Mouse (Mus musculus) left cerebral cortex, adult 8-10 months (tissue): ENCODE data around the gene Dcun1d1. TPM values are rescaled to one million over a fixed set of nuclear protein-coding genes. Genes with fewer than 3 reads are reported as not detected.

Experiments used
- DNase-seq, 2 experiments: peaks; one replicate each; pipeline ENCODE4 v3.0.0; 2022; ENCODE audit warnings: low spot score in 2 of 2
- total RNA-seq, 4 experiments: library from RNA; stranded (reverse); gene quantifications; 2 replicates each; pipeline ENCODE4 v1.2.4; 2022

The Dcun1d1 gene
- total RNA-seq, 4 experiments from 2014 or later = 67.1 to 84.1 (median 77.7) TPM

DNA sequence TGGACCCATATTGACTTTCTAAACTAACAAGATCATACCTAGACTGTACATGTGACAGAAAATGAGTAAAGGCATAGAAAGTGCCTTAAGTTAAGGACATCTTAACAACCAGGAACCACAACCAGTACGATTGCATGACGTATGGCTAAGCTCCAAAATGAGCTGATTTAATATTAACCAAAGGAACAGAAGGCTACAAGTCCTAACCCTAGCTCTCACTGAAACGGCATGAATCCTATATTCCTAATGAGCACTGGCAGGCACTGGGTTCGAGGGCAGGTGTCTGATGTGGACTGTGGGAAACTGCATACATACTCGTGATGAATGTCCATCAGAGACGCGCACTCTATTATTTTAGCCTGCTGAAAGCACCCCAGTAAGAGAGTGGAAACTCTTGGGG, 5.9 kb downstream of the Dcun1d1 start:
- DNase-seq = no peak

DNA sequence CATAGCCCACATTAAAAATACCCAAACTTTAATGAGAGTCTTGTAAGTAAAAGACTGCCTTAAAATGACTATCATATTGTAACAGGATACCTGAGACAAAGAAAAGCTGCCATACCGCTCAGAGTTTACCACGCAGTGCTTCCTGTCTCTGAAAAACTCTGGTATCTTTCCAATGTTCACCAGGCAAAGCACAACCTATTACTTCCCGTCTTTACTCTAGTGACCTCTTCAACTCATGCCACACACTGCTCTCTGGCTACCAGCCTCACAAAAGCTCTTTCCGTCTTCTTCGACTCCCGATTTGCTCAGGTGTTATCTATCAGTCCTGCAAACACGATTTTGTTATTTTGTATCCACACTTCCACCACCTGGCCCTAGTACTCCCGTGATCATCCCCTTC, 7.4 kb downstream of the Dcun1d1 start:
- no peak for DNase-seq

DNA sequence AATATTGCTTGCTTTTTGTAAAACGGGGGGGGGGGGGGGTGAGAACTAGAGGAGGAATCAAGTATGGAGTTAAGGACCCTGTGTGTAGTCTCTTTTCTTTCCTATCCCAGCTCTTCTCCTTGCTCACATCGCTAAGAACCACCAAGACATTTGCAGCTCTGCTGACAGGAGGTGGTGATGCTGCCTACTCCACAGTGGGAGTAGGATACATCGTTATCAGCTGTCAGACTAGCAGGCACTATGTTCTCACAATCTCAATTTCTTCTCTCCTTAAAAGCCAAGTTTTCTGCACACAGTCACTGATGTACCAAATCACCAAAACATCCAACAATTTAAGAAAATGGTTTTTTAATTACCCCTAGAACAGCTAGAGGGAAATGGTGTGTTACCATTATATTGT, 7.8 kb downstream of the Dcun1d1 start:
- DNase-seq = no peak

DNA sequence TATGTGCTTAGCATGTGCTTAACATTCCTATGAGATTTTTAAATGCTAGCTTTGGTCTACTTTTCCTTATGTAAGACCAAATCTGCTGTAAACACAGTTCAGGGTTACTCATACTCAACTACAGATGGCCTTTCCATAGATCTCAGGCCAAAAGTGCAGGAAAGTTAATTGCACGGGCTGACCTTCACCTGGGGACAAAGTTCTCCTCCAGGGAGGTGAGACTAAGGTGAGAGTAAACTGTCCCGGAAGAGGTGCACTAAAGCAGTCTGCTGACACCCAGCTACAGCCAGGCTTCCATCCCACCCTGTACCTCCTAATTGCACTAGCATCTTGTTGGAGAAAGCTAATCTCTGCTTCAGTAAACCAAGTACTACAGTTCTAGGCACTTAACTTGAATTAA, 11.4 kb downstream of the Dcun1d1 start:
- DNase-seq = no peak

DNA sequence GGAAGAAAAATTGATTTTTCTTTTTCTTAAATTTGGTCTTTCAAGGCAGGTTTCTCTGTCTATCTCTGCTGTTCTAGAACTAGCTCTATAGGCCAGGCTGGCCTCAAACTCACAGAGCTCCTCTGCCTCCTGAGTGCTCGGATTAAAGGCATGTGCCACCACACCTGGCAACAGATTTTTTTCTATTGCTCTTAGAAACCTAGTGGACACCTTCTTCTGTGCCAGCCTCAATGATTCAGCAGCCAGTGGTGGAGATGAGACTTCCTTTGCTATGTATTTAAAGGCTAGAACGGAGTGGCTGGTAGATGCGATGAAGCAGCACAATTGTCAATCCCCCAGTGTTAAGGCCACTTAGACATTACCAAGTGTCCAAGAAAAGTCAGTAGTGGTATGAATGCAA, 13.2 kb downstream of the Dcun1d1 start:
- no peak for DNase-seq

DNA sequence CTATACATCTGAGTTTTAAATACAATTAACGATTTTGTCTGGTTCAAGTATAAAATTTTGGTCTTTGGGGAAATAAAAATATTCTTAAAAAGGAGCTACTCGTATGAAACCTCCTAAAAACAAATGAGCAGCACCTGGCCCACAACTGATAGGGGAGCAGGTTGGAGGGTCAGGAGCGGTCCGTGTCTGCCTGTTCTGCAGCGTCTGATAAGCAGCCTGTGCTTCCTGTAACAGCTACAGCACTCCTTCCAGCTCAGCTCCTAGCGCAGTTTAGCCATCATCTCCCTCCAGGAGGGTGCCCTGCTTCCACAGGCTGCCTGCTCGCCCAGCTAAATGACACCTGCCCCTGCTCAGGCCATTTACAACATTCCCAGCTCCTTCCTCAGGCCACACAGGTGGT, 13.8 kb downstream of the Dcun1d1 start:
- no peak for DNase-seq

DNA sequence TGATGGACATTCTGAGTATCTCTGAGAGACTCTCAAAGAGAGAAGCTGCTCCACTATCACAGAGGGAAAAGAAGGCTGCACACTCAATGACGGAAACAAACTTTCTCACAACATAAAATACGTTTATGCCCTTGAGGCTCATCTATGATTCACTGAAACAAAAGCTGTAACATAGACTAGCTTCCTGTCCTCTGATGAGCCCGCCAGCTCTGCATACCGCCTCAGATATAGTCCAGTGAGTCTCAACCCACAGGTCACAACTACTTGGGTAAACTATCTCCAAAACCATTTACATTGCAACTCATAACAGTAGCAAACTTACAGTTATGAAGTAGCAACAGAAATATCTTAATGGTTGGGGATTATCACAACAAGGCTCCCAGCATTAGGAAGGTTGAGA, 14.7 kb downstream of the Dcun1d1 start:
- no peak for DNase-seq

DNA sequence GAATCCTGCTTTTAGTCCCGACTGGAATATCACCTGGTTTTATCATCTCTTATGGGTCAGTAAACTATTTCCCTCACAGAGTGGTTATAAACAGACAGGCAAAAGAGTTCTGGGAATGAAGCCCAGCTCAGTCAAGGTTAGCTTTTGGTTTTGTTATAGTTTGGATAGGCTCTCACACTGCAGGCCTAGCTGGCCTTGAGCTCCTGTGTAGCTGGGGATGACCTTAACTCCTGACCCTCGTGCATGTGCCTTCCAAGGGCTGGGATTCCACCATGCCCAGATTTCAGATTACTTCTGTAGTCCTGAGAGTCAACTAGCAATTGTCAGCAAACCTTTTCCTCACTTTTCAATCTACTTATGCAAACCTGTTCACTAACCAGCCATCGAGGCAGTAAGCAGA, 19.0 kb downstream of the Dcun1d1 start:
- no peak for DNase-seq

DNA sequence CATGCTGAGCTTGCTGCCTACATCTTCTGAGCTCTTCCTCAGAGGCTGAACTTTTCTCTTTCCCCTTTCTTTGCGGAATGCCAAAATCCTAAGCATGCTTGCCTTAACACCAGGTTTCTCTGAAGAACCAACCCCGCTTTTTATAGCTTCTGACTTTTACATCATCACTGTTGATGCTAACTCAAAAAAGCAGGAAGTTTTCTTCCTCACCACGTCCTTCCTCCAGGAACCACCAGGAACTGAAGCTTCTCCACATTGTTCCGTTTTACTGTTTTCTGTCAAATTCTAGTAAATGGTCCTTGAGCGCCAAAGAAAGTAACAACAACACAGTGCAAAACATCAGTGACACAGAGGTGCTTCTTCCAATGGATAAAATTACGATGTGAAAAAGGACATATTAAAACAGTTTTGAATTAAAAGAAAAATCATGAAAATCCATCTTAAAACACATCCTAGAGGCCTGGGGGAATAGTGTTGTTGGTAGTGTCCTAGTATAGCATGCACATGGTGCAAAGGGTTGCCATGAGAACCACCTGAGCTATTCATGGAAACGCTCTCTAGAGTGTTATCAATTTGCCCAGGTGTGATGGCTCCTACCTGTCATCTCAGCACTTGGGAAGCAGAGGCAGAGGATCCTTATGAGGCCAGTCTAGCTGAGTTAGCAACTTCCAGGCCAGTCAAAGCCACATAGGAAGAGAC, 28.1 kb downstream of the Dcun1d1 start:
- no peak for DNase-seq

DNA sequence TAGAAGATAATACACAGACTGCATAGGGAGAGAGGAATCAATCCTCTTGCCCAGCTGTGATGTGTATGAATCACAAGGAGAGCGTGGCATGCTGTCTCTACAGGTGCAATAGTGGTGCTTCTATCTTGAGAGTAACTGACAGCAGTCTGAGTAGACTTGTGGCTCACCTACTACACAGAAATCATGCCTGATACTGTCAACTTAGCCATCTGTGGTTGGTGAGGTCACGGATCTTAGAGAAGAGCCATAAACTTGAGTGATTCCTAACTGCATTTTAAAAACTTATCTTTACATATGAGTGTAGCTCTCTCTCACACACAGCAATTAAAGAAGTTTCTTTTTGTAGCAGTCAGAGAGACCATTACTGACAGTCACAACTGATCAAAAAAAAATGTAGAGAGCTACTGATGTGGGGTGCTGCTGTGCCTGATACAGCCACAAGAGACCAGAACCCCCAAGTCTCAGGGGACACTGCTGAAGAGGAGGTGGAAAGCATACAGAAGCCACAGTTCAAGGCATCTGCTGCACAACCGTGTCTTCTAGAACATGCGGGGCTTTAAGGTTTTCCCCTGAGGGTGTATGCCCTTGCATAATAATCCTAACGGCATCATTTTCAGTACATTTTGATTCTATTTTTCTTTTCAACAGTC, 36.6 kb downstream of the Dcun1d1 start:
- DNase-seq = no peak

DNA sequence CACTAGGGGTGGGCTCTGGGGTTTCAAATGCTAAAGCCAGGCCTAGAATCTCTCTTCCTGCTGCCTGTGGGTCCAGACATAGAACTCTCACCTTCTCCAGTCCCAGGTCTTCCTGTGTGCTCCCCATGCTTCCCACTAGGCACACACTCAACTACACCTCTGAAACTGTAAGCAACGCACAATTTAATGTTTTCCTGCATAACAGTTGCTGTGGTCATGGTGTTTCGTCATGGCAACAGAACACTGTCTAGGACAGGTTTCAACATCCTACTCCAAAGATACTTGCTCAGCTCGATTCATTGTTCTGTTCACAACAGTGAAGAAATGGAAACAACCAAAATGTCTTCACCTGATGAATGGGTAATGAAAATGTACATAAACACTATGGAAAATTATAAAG, 38.1 kb downstream of the Dcun1d1 start:
- DNase-seq = no peak

DNA sequence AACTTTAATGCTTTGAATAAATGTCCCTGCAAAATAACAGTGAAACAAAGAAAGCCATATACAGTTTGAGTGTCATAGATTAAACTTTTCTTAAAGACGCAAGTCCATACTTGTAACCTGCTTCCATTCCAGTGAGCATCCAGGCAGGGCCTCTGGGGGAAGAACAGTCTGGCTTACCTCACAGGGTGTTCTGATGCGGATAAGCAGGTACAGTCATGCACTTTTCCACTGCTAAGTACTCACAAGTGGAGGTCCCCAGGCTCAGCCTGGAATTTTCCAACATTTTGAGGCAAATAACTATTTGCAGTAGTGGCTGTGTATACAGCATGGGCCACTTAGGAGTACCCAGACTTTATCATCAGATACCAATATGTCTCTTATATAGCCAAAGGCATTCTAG, 39.3 kb downstream of the Dcun1d1 start:
- DNase-seq = no peak

DNA sequence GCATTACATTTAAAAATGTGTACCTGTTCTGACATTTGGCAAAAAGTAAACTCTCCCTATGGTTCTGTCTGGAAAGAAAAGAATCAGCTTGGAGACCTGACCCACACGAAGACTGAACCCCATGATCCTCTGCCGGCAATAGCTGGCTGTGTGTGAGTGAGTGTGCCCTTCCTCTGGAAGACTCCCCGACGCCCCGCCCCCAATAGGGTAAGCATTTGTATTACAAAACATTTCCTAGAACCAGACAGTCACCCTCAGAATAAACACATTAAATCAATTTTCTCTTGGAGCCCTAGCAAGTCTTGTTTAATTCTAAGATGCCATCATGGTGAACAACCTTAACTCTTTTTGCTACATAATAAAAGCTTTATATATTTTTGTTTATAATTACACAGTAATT, 44.1 kb downstream of the Dcun1d1 start:
- DNase-seq = no peak

DNA sequence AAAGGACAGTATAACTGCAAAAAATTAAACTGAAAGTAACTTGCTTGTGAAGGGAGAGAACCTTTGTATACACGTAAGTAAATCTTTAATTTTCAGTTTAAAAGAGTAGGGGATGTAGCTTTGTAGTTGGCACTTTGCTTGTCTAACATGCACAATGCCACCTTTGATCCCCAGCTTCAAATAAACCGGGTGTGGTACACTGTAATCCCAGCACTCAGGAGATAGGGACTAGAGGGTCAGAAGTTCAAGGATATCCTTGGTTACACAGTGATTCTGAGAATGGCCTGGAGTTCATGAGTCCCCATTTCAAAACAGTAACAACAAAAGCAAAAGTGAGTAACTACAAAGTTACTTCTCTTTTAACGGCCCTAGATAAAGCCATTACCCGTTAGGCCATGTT, 46.1 kb downstream of the Dcun1d1 start:
- no peak for DNase-seq

DNA sequence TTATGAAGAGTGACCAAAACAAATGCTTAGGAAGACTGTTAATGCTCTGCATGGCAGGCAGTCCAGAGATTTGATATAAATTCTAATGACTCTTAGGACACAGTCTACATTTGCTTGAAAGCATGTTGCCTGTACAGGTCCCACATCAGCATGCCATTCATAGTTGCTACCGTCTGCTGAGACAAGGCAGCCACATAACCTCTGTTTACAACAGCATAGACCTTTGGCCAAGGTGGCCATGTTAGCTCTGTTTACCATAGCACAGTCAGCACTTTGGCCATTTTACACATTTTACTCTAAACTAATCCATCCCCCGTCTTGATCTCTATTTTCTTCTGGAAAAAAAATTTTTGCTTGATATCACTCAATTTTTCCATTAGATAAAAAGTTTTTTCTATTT, 47.7 kb downstream of the Dcun1d1 start:
- no peak for DNase-seq

DNA sequence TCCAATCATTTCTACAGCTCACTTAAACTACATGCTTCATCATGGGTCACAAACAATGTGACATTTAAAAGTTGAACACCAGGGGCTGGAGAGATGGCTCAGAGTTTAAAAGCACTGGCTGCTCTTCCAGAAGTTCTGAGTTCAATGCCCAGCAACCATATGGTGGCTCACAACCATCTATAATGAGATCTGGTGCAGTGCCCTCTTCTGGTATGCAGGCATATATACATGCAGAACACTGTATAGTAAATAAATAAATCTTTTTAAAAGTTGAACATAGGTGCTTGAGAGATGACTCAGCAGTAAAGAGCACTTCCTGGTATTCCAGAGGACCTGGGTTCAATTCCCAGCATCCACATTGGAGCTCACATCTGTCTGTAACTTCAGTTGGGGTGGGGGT, 54.0 kb downstream of the Dcun1d1 start:
- DNase-seq = no peak

DNA sequence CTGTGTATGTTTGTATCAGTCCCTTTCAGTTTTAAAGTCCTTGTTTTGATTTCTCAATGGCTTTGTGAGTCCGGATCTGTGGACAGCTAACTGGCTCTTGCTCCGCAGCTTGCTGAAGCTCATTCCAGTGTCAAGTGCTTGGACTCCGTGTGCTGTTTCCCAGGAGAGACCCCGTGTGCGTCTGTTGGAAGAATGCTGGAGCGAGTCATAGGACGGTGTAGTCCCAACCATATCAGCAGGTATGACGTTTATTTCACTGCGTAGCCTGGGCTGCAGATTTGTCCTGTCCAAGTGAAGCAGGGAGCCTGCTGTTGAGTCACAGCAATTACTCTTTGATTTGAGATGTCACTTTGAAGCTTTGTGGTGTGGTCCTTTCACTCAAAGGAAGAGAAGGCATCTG, 87.9 kb downstream of the Dcun1d1 start:
- DNase-seq = no peak

Other genes with a start within 250 kb of the Dcun1d1 start
- 100 to 1,000 TPM in 2 of 4 experiments, 10 to 100 TPM in 2; 93.8 to 108 (median 101) TPM for gene Atp11b, start 183.3 kb downstream of the Dcun1d1 start, total RNA-seq
- 10 to 100 TPM; 32.5 to 46.1 (median 34.5) TPM for gene Mccc1, start 63.2 kb upstream of the Dcun1d1 start, total RNA-seq
- not detected for gene Ccdc144b, start 116.1 kb upstream of the Dcun1d1 start, total RNA-seq
- gene Acad9, start 128.5 kb upstream of the Dcun1d1 start, total RNA-seq = 10 to 100 TPM; 36.8 to 47.2 (median 44.1) TPM
- gene D3Ertd254e, start 213.6 kb upstream of the Dcun1d1 start, total RNA-seq = 10 to 100 TPM; 17.1 to 22.3 (median 19.1) TPM